Mouse (Mus musculus) neural tube, embryonic 12.5 days (tissue): ENCODE results near the gene 1700007K13Rik. TPM values are rescaled to one million over a fixed set of nuclear protein-coding genes. Genes with fewer than 3 reads are reported as not detected.
"Not testable (repeated sequence)": the region's sequence is repeated elsewhere in the genome, so short reads cannot be mapped to it uniquely, and the experiment has no call there.

Experiments used
- ATAC-seq: fragments of 200-750 bp; cut with Nextera tagmentation; 2 replicates; pipeline ENCODE4 v1.8.0; 2017; ENCODE audit warnings: low read depth, mild to moderate bottlenecking, moderate TSS enrichment, moderate library complexity; ENCODE audit not compliant: low FRiP score
- H3K27ac ChIP-seq: fragments of 300-500 bp; sonication (generic); 2 replicates; pipeline ENCODE4 v1.5.1; 2016
- H3K27me3 ChIP-seq: fragments of 300-500 bp; sonication (generic); replicated peaks from 2 replicates; pipeline ENCODE4 v1.6.1; 2016; ENCODE audit warnings: mild to moderate bottlenecking
- H3K36me3 ChIP-seq: fragments of 300-500 bp; sonication (generic); 2 replicates; pipeline ENCODE4 v1.6.1; 2016; ENCODE audit warnings: mild to moderate bottlenecking
- H3K4me1 ChIP-seq: fragments of 300-500 bp; sonication (generic); 2 replicates; pipeline ENCODE4 v1.6.1; 2016
- H3K4me2 ChIP-seq: fragments of 300-500 bp; sonication (generic); replicated peaks from 2 replicates; pipeline ENCODE4 v1.6.1; 2016; ENCODE audit warnings: mild to moderate bottlenecking
- H3K4me3 ChIP-seq: fragments of 300-500 bp; sonication (generic); 2 replicates; pipeline ENCODE4 v1.5.1; 2016
- H3K9ac ChIP-seq: fragments of 300-500 bp; sonication (generic); 2 replicates; pipeline ENCODE4 v1.6.1; 2016; ENCODE audit warnings: mild to moderate bottlenecking
- H3K9me3 ChIP-seq: fragments of 300-500 bp; sonication (generic); 2 replicates; pipeline ENCODE4 v1.6.1; 2016; ENCODE audit warnings: mild to moderate bottlenecking
- WGBS: fragments of 180-500 bp; shearing (Covaris S2); methylation state at CpG from one replicate; pipeline ENCODE4 v1.1.7; 2016; 5-methylcytosine and 5-hydroxymethylcytosine counted together
- polyA plus RNA-seq: library from polyadenylated mRNA; unstranded; fragments of >200 nt; fragmentation: Nextera tagmentation; extraction: Ambion mirVana; gene quantifications from 2 replicates; pipeline ENCODE4 v1.2.1, GENCODE M21; 2016

The 1700007K13Rik gene
- polyA plus RNA-seq, 1 experiment from 2014 or later: 1.5 TPM

GRCm38 (mm10) chr2:28495801-28496595, 29.9 kb upstream of the 1700007K13Rik start:
- H3K9ac ChIP-seq: no peak overlapping the region
- ATAC-seq: no peak
- WGBS: 82% methylated on average over 16 of the region's 16 CpGs

GRCm38 (mm10) chr2:28495207-28495756, 29.1 kb upstream of the 1700007K13Rik start:
- H3K36me3 ChIP-seq: no peaks in the 10 kb centered on the region
- H3K4me1 ChIP-seq: no peaks in the 10 kb centered on the region
- no peak overlapping the region for H3K4me3 ChIP-seq
- H3K9ac ChIP-seq: no peak overlapping the region
- no peak overlapping the region for H3K4me2 ChIP-seq
- H3K27ac ChIP-seq: no peak overlapping the region
- no peak for ATAC-seq
- no peaks in the 10 kb centered on the region for H3K9me3 ChIP-seq
- no peaks in the 10 kb centered on the region for H3K27me3 ChIP-seq
- 90% methylated on average over 14 of the region's 14 CpGs for WGBS

More at GRCm38 (mm10) chr2:28495801-28496595, 29.9 kb upstream of the 1700007K13Rik start:
- no peaks in the 10 kb centered on the region for H3K27me3 ChIP-seq
- no peaks in the 10 kb centered on the region for H3K9me3 ChIP-seq
- H3K4me1 ChIP-seq: no peaks in the 10 kb centered on the region
- no peak overlapping the region for H3K27ac ChIP-seq
- no peak overlapping the region for H3K4me3 ChIP-seq
- H3K36me3 ChIP-seq: no peaks in the 10 kb centered on the region
- no peak overlapping the region for H3K4me2 ChIP-seq

- H3K27ac ChIP-seq: no peak overlapping the region
- H3K9ac ChIP-seq: no peak overlapping the region
- no peak for ATAC-seq
- H3K27me3 ChIP-seq: no peaks in the 10 kb centered on the region
- no peak overlapping the region for H3K4me2 ChIP-seq
- 89% methylated on average over 2 of the region's 2 CpGs for WGBS
- H3K36me3 ChIP-seq: no peaks in the 10 kb centered on the region
- no peaks in the 10 kb centered on the region for H3K4me1 ChIP-seq
- no peak overlapping the region for H3K4me3 ChIP-seq
- H3K9me3 ChIP-seq: no peaks in the 10 kb centered on the region
Observed at GRCm38 (mm10) chr2:28494521-28494920, 28.4 kb upstream of the 1700007K13Rik start.

- no peak overlapping the region for H3K4me2 ChIP-seq
- no peak overlapping the region for H3K27ac ChIP-seq
- H3K36me3 ChIP-seq: no peaks in the 10 kb centered on the region
- 67% methylated on average over 2 of the region's 2 CpGs for WGBS
- H3K9me3 ChIP-seq: no peaks in the 10 kb centered on the region
- no peak for ATAC-seq
- H3K27me3 ChIP-seq: no peaks in the 10 kb centered on the region
- H3K4me3 ChIP-seq: no peak overlapping the region
- no peak overlapping the region for H3K9ac ChIP-seq
- no peaks in the 10 kb centered on the region for H3K4me1 ChIP-seq
Observed at GRCm38 (mm10) chr2:28483861-28484260, 17.7 kb upstream of the 1700007K13Rik start.

GRCm38 (mm10) chr2:28479208-28480204, 13.4 kb upstream of the 1700007K13Rik start:
- Histone ChIP-seq H3K27me3 (no peaks in the 10 kb centered on the region), H3K36me3 (no peaks in the 10 kb centered on the region), H3K27ac (no peak overlapping the region), H3K4me3 (no peak overlapping the region), H3K9me3 (no peaks in the 10 kb centered on the region), H3K4me1 (no peaks in the 10 kb centered on the region), H3K9ac (no peak overlapping the region), H3K4me2 (no peak overlapping the region)
- WGBS: 83% methylated on average over 20 of the region's 20 CpGs
- ATAC-seq: no peak

- not testable (repeated sequence) for H3K4me1 ChIP-seq, H3K4me3 ChIP-seq, ATAC-seq, H3K36me3 ChIP-seq, H3K4me2 ChIP-seq, H3K27me3 ChIP-seq, H3K9me3 ChIP-seq, H3K9ac ChIP-seq, H3K27ac ChIP-seq
- 87% methylated on average over 5 of the region's 5 CpGs for WGBS
Observed at GRCm38 (mm10) chr2:28477993-28478392, 11.9 kb upstream of the 1700007K13Rik start.

GRCm38 (mm10) chr2:28472011-28472410, 5.9 kb upstream of the 1700007K13Rik start:
- WGBS: 94% methylated on average over 8 of the region's 8 CpGs
- Histone ChIP-seq H3K36me3 (peaks cover 40% of the 10 kb centered on the region), H3K4me1 (peaks cover 13% of the 10 kb centered on the region)
- H3K27ac ChIP-seq, H3K4me2 ChIP-seq, H3K27me3 ChIP-seq, H3K4me3 ChIP-seq, ATAC-seq, H3K9ac ChIP-seq, H3K9me3 ChIP-seq: not testable (repeated sequence)

GRCm38 (mm10) chr2:28470591-28470990, 4.5 kb upstream of the 1700007K13Rik start:
- no peak for ATAC-seq
- no peak overlapping the region for H3K4me3 ChIP-seq
- WGBS: 93% methylated on average over 2 of the region's 2 CpGs
- no peaks in the 10 kb centered on the region for H3K27me3 ChIP-seq
- no peak overlapping the region for H3K4me2 ChIP-seq
- peaks cover 21% of the 10 kb centered on the region for H3K4me1 ChIP-seq
- H3K9me3 ChIP-seq: no peaks in the 10 kb centered on the region; the same call in 1 of the 2 replicates
- no peak overlapping the region for H3K9ac ChIP-seq
- H3K27ac ChIP-seq: no peak overlapping the region
- peaks cover 40% of the 10 kb centered on the region for H3K36me3 ChIP-seq

- Histone ChIP-seq H3K36me3 (peaks cover 40% of the 10 kb centered on the region), H3K4me3 (no peak overlapping the region), H3K9me3 (no peaks in the 10 kb centered on the region; the same call in 1 of the 2 replicates), H3K4me1 (peaks cover 22% of the 10 kb centered on the region), H3K27ac (no peak overlapping the region), H3K4me2 (0 out of 2 replicates have a peak overlapping the region, but pooled peaks have one; percentile 85), H3K27me3 (peaks cover 4% of the 10 kb centered on the region; the same call in 1 of the 2 replicates), H3K9ac (no peak overlapping the region)
- 97% methylated on average over 14 of the region's 14 CpGs for WGBS
- no peak for ATAC-seq
Observed at GRCm38 (mm10) chr2:28469461-28469860, 3.3 kb upstream of the 1700007K13Rik start.

GRCm38 (mm10) chr2:28468486-28469225, 2.5 kb upstream of the 1700007K13Rik start:
- Histone ChIP-seq H3K36me3 (peaks cover 40% of the 10 kb centered on the region), H3K4me2 (peak overlapping the region; percentile 85), H3K4me1 (peaks cover 22% of the 10 kb centered on the region), H3K27ac (no peak overlapping the region), H3K9me3 (no peaks in the 10 kb centered on the region; the same call in 1 of the 2 replicates), H3K27me3 (peaks cover 4% of the 10 kb centered on the region; the same call in 1 of the 2 replicates), H3K4me3 (peak overlapping the region; percentile 94), H3K9ac (peak overlapping the region; percentile 94)
- WGBS: 58% methylated on average over 18 of the region's 18 CpGs
- ATAC-seq: no peak

- Histone ChIP-seq H3K4me1 (peaks cover 22% of the 10 kb centered on the region), H3K4me3 (peak within 1 kb of the TSS; percentile 94), H3K36me3 (peaks cover 38% of the 10 kb centered on the region), H3K9me3 (no peaks in the 10 kb centered on the region), H3K27ac (no peak within 1 kb of the TSS), H3K27me3 (peaks cover 4% of the 10 kb centered on the region; the same call in 1 of the 2 replicates), H3K9ac (peak within 1 kb of the TSS; percentile 94), H3K4me2 (peak within 1 kb of the TSS; percentile 85)
- WGBS: 1% methylated on average over 52 of the region's 52 CpGs
- ATAC-seq: peak; percentile 82
Observed at GRCm38 (mm10) chr2:28467860-28468485, 1.8 kb upstream of the 1700007K13Rik start, which contains the start of gene Mrps2. Gene Mrps2 (plus strand): TSS chr2:28468066.
